Mouse (Mus musculus) lung, adult 2 months (tissue): ENCODE data around the gene Acot1. TPM values are rescaled to one million over a fixed set of nuclear protein-coding genes. Genes with fewer than 3 reads are reported as not detected.
"Not testable (repeated sequence)": the region's sequence is repeated elsewhere in the genome, so short reads cannot be mapped to it uniquely, and the experiment has no call there.

ENCODE experiments used
- DNase-seq: peaks from one replicate; pipeline ENCODE4 v3.0.0; 2022
- H3K4me1 ChIP-seq: fragments of 200-500 bp; 2 replicates; pipeline ENCODE4 v1.6.1; 2011; ENCODE audit warnings: low read length; ENCODE audit not compliant: control insufficient read depth, insufficient read depth
- H3K4me3 ChIP-seq: fragments of 200-500 bp; replicated peaks from 2 replicates; pipeline ENCODE3; 2011; ENCODE audit warnings: low read depth, mild to moderate bottlenecking, control low read depth, low read length; ENCODE audit errors: extremely low read depth
- CTCF ChIP-seq: fragments of 200-500 bp; IDR thresholded peaks from 2 replicates; pipeline ENCODE4 v1.5.1; 2011; ENCODE audit warnings: mild to moderate bottlenecking, low read length, control low read depth; ENCODE audit not compliant: insufficient read depth
- POLR2A ChIP-seq: fragments of 200-500 bp; IDR thresholded peaks from 2 replicates; pipeline ENCODE4 v1.6.1; 2011; ENCODE audit warnings: low read depth, mild to moderate bottlenecking, control low read depth, low read length, borderline replicate concordance; ENCODE audit errors: extremely low read depth
- WGBS: fragments of 180-500 bp; shearing (Covaris S2); methylation state at CpG from one replicate; pipeline ENCODE4 v1.1.7; 2018; 5-methylcytosine and 5-hydroxymethylcytosine counted together
- polyA plus RNA-seq: library from polyadenylated mRNA; depleted of rRNA; stranded (reverse); fragments of >200 nt; gene quantifications from 2 replicates; pipeline ENCODE4 v1.2.3, GENCODE M21; 2012

Acot1 gene
- polyA plus RNA-seq, 1 experiment = 28.8 TPM

DNA sequence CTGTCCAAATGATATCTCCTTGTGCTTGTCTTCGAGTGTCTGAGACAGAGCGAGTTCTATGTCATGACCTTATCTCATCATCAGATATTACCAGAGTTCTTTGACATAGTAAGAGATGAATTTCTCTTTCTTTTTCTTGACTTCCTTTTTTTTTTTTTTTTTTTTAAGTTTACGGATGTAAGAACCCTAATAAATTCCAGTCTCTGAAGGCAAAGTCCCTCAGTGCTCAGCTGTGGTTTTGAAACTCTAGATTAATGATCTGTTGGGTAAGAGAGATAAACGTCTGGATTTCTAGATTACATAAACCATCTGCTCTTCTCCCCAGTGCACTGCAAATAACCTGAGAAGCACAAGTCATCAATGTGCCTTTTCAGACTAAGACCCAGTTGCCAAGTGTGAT lies 24.8 kb downstream of the Acot1 start:
- DNase-seq = no peak
- WGBS = 32% methylated on average over 4 of the region's 4 CpGs
- Histone ChIP-seq H3K4me3 (no peak overlapping the region), H3K4me1 (peaks cover 3% of the 10 kb centered on the region; the same call in 1 of the 2 replicates)
- TF ChIP-seq POLR2A (no peak), CTCF (no peak)

DNA sequence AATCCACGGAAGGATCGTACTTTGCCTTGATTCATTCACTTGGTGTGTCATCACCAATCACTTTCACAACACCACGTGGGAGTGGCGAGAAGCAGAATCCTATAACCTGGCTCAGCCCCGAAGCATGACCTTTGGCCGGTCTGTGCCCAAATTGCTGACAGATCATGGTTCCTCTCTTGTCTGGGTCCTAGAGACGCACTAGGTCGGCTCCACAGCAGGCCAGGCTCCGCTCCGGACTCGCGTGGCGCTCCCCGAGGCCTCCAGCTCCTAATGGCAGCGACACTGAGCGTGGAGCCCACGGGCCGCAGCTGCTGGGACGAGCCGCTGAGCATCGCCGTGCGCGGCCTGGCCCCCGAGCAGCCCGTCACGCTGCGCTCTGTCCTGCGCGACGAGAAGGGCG lies 29.0 kb downstream of the Acot1 start, which contains the start of gene Acot4:
Acot4 (plus strand) TSS at position 139 of the 400 bp plus-strand sequence.
- WGBS = 5% methylated on average over 32 of the region's 32 CpGs

DNA sequence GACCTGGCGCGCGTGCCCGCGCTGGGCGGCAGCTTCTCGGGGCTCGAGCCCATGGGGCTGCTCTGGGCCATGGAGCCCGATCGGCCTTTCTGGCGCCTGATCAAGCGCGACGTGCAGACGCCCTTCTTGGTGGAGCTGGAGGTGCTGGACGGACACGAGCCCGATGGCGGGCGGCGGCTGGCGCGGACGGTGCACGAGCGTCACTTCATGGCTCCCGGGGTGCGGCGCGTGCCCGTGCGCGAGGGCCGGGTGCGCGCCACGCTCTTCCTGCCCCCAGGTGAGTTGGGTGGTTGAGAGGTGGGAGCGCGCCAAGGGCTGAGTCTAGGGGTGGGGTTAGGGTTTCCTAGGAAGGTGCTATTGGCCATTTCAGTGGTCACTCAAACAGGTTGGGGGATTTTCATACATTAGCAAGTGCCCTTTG lies 29.4 kb downstream of the Acot1 start, which contains the start of gene Gm49366:
Gm49366 (plus strand) TSS at position 245 of the 421 bp plus-strand sequence.
- H3K4me3 ChIP-seq = peak within 1 kb of the TSS; percentile 55
- DNase-seq, H3K4me1 ChIP-seq: not testable (repeated sequence)
- WGBS = 5% methylated on average over 39 of the region's 39 CpGs

More for the DNA sequence above, 29.0 kb downstream of the Acot1 start, which contains the start of gene Acot4:
- H3K4me1 ChIP-seq = not testable (repeated sequence)
- peak; percentile 25 for DNase-seq
- peak within 1 kb of the TSS; percentile 55 for H3K4me3 ChIP-seq

DNA sequence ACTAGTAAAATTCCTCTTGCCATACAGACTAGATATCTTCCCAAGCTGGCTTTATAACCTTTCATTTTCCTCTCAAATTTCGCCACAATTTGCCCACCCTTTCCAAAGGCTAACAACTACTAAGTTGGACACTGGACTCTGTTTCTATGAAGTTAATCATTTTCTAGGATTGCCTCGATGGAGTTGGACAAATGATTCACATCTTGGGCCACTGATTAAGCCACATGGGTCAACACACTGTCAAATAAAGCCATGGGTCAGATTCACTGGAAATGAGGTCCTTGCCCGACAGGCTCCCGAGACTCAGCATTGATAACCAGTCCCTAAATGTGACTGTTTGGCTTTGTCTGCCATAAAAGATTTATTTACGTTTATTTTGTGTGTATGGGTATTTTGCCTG lies 33.0 kb downstream of the Acot1 start:
- WGBS = 78% methylated on average over 5 of the region's 5 CpGs
- Histone ChIP-seq H3K4me3 (no peak overlapping the region), H3K4me1 (peaks cover 3% of the 10 kb centered on the region; the same call in 1 of the 2 replicates)
- DNase-seq = no peak
- TF ChIP-seq CTCF = no peak
- no peak for TF ChIP-seq POLR2A

DNA sequence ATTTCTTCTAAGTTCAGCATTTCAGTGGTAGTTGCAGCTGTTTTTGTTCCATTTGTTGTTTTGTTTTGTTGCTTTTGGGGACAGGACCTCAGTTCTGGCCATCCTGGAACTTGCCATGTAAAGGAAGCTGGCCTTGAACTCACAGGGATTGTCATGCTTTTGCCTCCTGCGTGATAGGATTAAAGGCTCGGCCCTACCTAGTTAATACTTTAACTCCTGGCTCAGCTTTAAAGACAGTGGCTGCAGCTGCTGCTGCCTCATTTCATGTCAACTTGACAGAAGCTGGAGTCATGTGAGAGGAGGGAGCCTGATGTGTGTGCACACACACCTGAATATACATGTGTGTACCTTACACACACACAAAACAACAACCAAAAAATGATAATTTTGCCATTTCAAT lies 34.8 kb downstream of the Acot1 start:
- no peak overlapping the region for H3K4me3 ChIP-seq
- TF ChIP-seq POLR2A = no peak
- TF ChIP-seq CTCF = no peak
- DNase-seq = no peak
- 77% methylated on average over 2 of the region's 2 CpGs for WGBS
- H3K4me1 ChIP-seq = no peaks in the 10 kb centered on the region

DNA sequence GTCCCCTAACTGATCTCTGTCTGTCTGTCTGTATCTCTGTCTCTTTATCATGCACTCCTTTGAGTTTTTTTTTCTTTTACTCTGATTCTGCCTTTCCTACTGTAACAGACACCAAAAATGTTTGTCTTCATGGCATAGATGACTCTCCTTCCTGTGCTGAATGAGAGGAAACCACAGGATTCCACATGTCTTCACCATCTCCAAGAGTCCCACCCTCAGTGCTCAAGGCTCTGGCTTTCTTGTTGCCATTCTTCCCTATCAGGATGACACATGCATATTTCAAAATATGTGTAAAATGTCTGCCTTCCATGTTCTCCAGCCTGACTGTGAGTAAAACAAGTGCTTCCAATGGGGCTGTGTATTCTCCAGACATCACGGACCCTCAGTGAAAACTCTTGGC lies 37.6 kb downstream of the Acot1 start:
- 94% methylated on average over 1 of the region's 1 CpGs for WGBS
- TF ChIP-seq CTCF = no peak
- no peak for TF ChIP-seq POLR2A
- Histone ChIP-seq H3K4me3 (no peak overlapping the region), H3K4me1 (no peaks in the 10 kb centered on the region)
- DNase-seq = no peak

DNA sequence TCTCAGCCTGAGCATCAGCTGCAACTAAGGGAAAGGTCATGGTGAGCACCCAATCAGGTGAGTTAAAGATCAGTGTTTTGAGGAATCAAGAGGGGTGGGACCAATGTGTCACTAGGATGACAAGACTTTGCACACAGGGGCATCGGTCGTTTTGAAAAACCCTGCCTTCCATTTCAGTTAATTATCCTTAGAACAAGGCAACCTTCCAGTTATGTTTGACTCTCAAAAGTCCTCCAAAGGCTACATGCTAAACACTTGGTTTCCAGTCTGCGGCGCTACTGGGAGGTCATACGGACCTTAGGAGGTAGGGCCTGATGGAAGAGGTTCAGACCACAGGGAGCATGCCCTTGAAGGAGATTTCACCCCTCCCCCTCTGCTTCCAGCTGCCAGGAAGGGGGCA lies 41.5 kb downstream of the Acot1 start:
- not testable (repeated sequence) for DNase-seq, H3K4me1 ChIP-seq, H3K4me3 ChIP-seq
- WGBS = 87% methylated on average over 5 of the region's 5 CpGs

DNA sequence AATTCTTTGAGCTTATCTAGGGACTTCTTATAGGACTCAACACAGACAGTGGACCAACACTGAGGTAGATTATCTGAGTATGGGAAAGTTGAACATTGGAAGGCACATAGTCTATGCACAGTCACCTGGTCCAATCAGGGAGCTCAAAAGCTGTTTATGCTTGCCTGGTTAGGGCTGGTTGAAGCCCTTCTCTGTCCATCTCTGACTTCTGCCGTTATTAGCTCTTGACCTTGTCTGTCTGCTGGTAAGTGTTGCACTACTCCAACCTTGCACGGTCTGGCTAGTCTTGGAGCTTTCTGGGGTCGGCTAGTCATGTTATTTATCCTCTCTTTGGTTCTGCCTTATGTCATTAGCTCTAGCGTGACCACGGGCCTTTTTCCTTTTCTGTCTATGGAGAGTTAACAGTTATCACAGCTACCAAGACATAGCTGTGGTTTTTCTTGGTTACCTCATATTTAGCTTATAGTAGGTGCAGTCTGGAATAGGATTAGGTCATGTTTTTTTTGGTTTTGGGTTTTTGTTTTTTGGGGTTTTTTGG lies 42.7 kb downstream of the Acot1 start, which contains the start of gene Acot3:
Acot3 (plus strand) TSS at position 208 of the 538 bp plus-strand sequence.
- TF ChIP-seq POLR2A (no peak), CTCF (no peak)
- H3K4me3 ChIP-seq = no peak within 1 kb of the TSS
- no peaks in the 10 kb centered on the region for H3K4me1 ChIP-seq
- 78% methylated on average over 5 of the region's 5 CpGs for WGBS
- DNase-seq = no peak

DNA sequence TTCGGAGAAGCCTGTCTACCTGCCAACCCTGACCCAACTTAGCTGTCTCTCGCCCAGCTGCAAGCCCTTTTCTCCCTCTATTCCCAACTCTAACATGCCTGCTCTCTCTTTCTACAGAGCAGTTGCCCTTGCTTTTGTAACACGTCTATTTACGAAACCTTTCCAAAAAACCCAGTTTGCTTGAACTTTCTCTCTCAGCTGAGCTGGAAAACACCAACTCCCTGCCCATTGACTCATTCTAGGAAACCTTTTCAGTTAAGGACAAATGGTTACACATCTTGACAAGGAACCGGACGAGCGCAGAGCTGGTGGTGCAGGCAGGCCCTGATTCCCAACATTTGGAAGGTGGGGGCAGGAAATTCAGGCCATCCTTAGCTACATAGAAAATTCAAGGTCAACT lies 43.3 kb downstream of the Acot1 start:
- H3K4me3 ChIP-seq = no peak overlapping the region
- 81% methylated on average over 7 of the region's 7 CpGs for WGBS
- no peaks in the 10 kb centered on the region for H3K4me1 ChIP-seq
- no peak for DNase-seq
- TF ChIP-seq POLR2A (no peak), CTCF (no peak)

DNA sequence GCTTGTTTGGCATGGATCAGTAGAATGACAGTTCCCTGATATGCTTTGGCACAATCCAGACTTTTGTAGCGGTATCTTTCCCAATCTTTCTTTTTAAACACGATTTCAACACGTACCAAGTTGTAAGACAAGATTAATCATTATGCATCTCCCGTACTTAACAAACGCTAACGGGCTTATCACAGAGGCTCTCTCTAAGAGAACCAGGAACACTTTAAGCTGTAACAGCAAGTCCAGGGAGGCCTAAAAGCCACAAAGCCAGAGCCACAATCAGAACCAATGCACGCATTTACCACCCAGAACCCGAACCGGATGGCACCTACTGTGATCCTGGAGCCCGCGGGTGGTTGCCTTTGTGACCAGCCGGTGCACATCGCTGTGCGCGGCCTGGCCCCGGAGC lies 43.9 kb downstream of the Acot1 start:
- WGBS = 9% methylated on average over 16 of the region's 16 CpGs

DNA sequence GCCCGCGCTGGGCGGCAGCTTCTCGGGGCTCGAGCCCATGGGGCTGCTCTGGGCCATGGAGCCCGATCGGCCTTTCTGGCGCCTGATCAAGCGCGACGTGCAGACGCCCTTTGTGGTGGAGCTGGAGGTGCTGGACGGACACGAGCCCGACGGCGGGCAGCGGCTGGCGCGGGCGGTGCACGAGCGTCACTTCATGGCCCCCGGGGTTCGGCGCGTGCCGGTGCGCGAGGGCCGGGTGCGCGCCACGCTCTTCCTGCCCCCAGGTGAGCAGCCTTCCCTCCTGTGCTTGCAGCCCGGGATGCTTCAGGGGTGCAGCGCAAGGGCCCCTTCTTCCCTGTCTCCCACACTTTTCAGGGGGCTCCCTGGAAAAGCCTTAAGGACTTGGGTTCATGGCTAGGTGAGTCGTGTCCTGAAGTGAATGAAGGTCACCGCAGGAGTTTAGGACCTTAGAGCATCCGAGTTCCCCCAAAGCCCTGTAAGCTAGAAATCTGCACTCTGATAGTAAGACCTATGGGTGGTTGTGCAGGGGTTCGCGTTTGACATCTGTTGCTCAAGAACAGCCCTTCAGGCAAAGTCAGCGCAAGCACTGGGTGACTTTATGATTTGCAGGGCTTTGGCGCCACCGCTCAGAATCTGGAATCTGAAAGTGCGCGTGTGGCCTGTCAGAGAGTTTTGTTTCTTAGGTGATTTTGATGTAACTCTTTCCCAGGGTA lies 44.5 kb downstream of the Acot1 start:
- DNase-seq = no peak
- Histone ChIP-seq H3K4me3 (no peak overlapping the region), H3K4me1 (no peaks in the 10 kb centered on the region)
- WGBS = 3% methylated on average over 39 of the region's 46 CpGs
- TF ChIP-seq POLR2A (no peak), CTCF (no peak)

More for the DNA sequence above, 43.9 kb downstream of the Acot1 start:
- no peak for DNase-seq
- no peaks in the 10 kb centered on the region for H3K4me1 ChIP-seq
- no peak overlapping the region for H3K4me3 ChIP-seq
- TF ChIP-seq CTCF = no peak
